Mouse (Mus musculus) midbrain, embryonic 13.5 days (tissue): ENCODE measurements at regions not wholly inside any gene's neighbourhood (a gene's known extent, or its start where the extent isn't known, plus 50 kb on each side); places are given as distances from the start of the nearest gene placed in this dataset.

Source experiments
- ATAC-seq: fragments of 200-750 bp; cut with Nextera tagmentation; 2 replicates; pipeline ENCODE4 v1.8.0; 2017; ENCODE audit warnings: mild to moderate bottlenecking, moderate TSS enrichment, moderate library complexity
- H3K27ac ChIP-seq: fragments of 300-500 bp; sonication (generic); 2 replicates; pipeline ENCODE4 v1.5.1; 2015; ENCODE audit warnings: inconsistent platforms, mild to moderate bottlenecking, moderate library complexity
- H3K27me3 ChIP-seq: fragments of 300-500 bp; sonication (generic); 2 replicates; pipeline ENCODE4 v1.6.1; 2015; ENCODE audit warnings: mild to moderate bottlenecking, inconsistent platforms
- H3K36me3 ChIP-seq: fragments of 300-500 bp; sonication (generic); 2 replicates; pipeline ENCODE4 v1.6.1; 2015; ENCODE audit warnings: mild to moderate bottlenecking, inconsistent platforms
- H3K4me1 ChIP-seq: fragments of 300-500 bp; sonication (generic); replicated peaks from 2 replicates; pipeline ENCODE4 v1.6.1; 2015; ENCODE audit warnings: inconsistent platforms
- H3K4me2 ChIP-seq: fragments of 300-500 bp; sonication (generic); replicated peaks from 2 replicates; pipeline ENCODE4 v1.6.1; 2015; ENCODE audit warnings: moderate library complexity, mild to moderate bottlenecking, inconsistent platforms
- H3K4me3 ChIP-seq: fragments of 300-500 bp; sonication (generic); replicated peaks from 2 replicates; pipeline ENCODE4 v1.5.1; 2015; ENCODE audit warnings: mild to moderate bottlenecking, inconsistent platforms
- H3K9ac ChIP-seq: fragments of 300-500 bp; sonication (generic); replicated peaks from 2 replicates; pipeline ENCODE4 v1.6.1; 2015; ENCODE audit warnings: mild to moderate bottlenecking, inconsistent platforms
- H3K9me3 ChIP-seq: fragments of 300-500 bp; sonication (generic); 2 replicates; pipeline ENCODE4 v1.6.1; 2016; ENCODE audit warnings: mild to moderate bottlenecking, inconsistent platforms
- WGBS: fragments of 180-500 bp; shearing (Covaris S2); methylation state at CpG from one replicate; pipeline ENCODE4 v1.1.7; 2015; 5-methylcytosine and 5-hydroxymethylcytosine counted together

DNA sequence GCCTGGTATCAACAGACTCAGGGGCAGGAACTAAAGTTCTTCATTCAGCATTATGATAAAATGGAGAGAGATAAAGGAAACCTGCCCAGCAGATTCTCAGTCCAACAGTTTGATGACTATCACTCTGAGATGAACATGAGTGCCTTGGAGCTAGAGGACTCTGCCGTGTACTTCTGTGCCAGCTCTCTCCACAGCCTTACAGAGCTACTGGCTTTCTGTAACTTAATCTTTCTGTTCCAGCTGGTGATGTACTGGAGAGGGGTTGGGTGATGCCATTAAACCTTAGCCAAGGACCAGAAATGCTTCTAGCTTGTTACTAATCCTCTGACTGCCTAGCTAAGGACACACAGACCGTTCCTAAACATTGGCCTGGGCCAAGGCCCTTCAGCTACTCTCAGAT, 83.9 kb upstream of the 2210010C04Rik start:
- Histone ChIP-seq H3K27ac (no peak overlapping the region), H3K36me3 (no peaks in the 10 kb centered on the region), H3K9ac (no peak overlapping the region), H3K27me3 (no peaks in the 10 kb centered on the region), H3K4me1 (no peaks in the 10 kb centered on the region), H3K9me3 (no peaks in the 10 kb centered on the region), H3K4me3 (no peak overlapping the region), H3K4me2 (no peak overlapping the region)
- WGBS = 80% methylated on average over 2 of the region's 2 CpGs
- no peak for ATAC-seq

- no peaks in the 10 kb centered on the region for H3K27me3 ChIP-seq
- H3K27ac ChIP-seq = no peak overlapping the region
- WGBS = 17% methylated on average over 7 of the region's 7 CpGs
- H3K9ac ChIP-seq = no peak overlapping the region
- H3K4me1 ChIP-seq = no peaks in the 10 kb centered on the region
- no peaks in the 10 kb centered on the region for H3K9me3 ChIP-seq
- ATAC-seq = peak; percentile 73
- H3K4me3 ChIP-seq = no peak overlapping the region
- 0 out of 2 replicates have a peak overlapping the region, but pooled peaks have one; percentile 19 for H3K4me2 ChIP-seq
- H3K36me3 ChIP-seq = no peaks in the 10 kb centered on the region
Measured at GRCm38 (mm10) chr6:41118201-41118976, 83.1 kb upstream of the 2210010C04Rik start.

GRCm38 (mm10) chr6:41113943-41114342, 78.6 kb upstream of the 2210010C04Rik start:
- H3K36me3 ChIP-seq = no peaks in the 10 kb centered on the region
- no peak overlapping the region for H3K27ac ChIP-seq
- H3K9ac ChIP-seq = no peak overlapping the region
- 73% methylated on average over 1 of the region's 1 CpGs for WGBS
- no peaks in the 10 kb centered on the region for H3K27me3 ChIP-seq
- no peak for ATAC-seq
- no peak overlapping the region for H3K4me2 ChIP-seq
- H3K9me3 ChIP-seq = no peaks in the 10 kb centered on the region
- no peaks in the 10 kb centered on the region for H3K4me1 ChIP-seq
- no peak overlapping the region for H3K4me3 ChIP-seq

GRCm38 (mm10) chr6:41112861-41113610, 77.7 kb upstream of the 2210010C04Rik start:
- no peak overlapping the region for H3K4me2 ChIP-seq
- no peaks in the 10 kb centered on the region for H3K9me3 ChIP-seq
- 47% methylated on average over 7 of the region's 7 CpGs for WGBS
- H3K36me3 ChIP-seq = no peaks in the 10 kb centered on the region
- no peaks in the 10 kb centered on the region for H3K4me1 ChIP-seq
- no peaks in the 10 kb centered on the region for H3K27me3 ChIP-seq
- H3K27ac ChIP-seq = no peak overlapping the region
- ATAC-seq = no peak
- no peak overlapping the region for H3K9ac ChIP-seq
- H3K4me3 ChIP-seq = no peak overlapping the region

GRCm38 (mm10) chr6:41111829-41112228, 76.5 kb upstream of the 2210010C04Rik start:
- ATAC-seq = no peak
- Histone ChIP-seq H3K4me2 (no peak overlapping the region), H3K27me3 (no peaks in the 10 kb centered on the region), H3K4me1 (no peaks in the 10 kb centered on the region), H3K36me3 (no peaks in the 10 kb centered on the region), H3K9ac (no peak overlapping the region), H3K27ac (no peak overlapping the region), H3K4me3 (no peak overlapping the region), H3K9me3 (no peaks in the 10 kb centered on the region)

GRCm38 (mm10) chr6:41108897-41109296, 73.6 kb upstream of the 2210010C04Rik start:
- ATAC-seq = no peak
- Histone ChIP-seq H3K36me3 (no peaks in the 10 kb centered on the region), H3K4me1 (no peaks in the 10 kb centered on the region), H3K4me3 (no peak overlapping the region), H3K27me3 (no peaks in the 10 kb centered on the region), H3K9ac (no peak overlapping the region), H3K27ac (no peak overlapping the region), H3K9me3 (no peaks in the 10 kb centered on the region), H3K4me2 (no peak overlapping the region)
- 72% methylated on average over 1 of the region's 1 CpGs for WGBS

GRCm38 (mm10) chr6:41103689-41104400, 68.5 kb upstream of the 2210010C04Rik start:
- no peak overlapping the region for H3K27ac ChIP-seq
- H3K4me2 ChIP-seq = no peak overlapping the region
- ATAC-seq = no peak
- WGBS = 85% methylated on average over 6 of the region's 6 CpGs
- no peaks in the 10 kb centered on the region for H3K36me3 ChIP-seq
- H3K4me3 ChIP-seq = no peak overlapping the region
- no peaks in the 10 kb centered on the region for H3K27me3 ChIP-seq
- no peak overlapping the region for H3K9ac ChIP-seq
- no peaks in the 10 kb centered on the region for H3K9me3 ChIP-seq
- H3K4me1 ChIP-seq = no peaks in the 10 kb centered on the region

DNA sequence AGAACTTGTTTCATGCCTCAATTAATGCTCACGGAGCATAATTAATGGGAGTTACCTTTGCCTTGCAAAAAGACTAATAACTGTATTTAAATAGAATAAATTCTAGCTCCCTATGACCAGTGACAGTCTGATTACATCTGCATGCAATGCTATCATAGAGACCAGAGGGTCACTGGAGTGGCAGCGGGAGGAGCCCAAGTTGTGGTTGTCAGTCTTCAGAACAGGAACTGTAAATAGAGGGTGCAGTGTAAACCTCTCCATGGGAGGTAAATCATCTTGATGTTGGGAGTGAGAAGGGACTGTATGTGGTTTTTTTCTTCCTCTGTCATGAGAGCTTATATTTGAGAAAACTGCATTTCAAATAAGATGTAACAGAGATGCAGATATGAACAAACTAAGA, 66.7 kb upstream of the 2210010C04Rik start:
- Histone ChIP-seq H3K9me3 (no peaks in the 10 kb centered on the region), H3K4me3 (no peak overlapping the region), H3K27ac (no peak overlapping the region), H3K4me1 (no peaks in the 10 kb centered on the region), H3K9ac (no peak overlapping the region), H3K4me2 (no peak overlapping the region), H3K27me3 (no peaks in the 10 kb centered on the region), H3K36me3 (no peaks in the 10 kb centered on the region)
- WGBS = 75% methylated on average over 2 of the region's 2 CpGs
- no peak for ATAC-seq

GRCm38 (mm10) chr6:41100258-41100657, 64.9 kb upstream of the 2210010C04Rik start:
- no peak overlapping the region for H3K4me3 ChIP-seq
- WGBS = 82% methylated on average over 2 of the region's 2 CpGs

DNA sequence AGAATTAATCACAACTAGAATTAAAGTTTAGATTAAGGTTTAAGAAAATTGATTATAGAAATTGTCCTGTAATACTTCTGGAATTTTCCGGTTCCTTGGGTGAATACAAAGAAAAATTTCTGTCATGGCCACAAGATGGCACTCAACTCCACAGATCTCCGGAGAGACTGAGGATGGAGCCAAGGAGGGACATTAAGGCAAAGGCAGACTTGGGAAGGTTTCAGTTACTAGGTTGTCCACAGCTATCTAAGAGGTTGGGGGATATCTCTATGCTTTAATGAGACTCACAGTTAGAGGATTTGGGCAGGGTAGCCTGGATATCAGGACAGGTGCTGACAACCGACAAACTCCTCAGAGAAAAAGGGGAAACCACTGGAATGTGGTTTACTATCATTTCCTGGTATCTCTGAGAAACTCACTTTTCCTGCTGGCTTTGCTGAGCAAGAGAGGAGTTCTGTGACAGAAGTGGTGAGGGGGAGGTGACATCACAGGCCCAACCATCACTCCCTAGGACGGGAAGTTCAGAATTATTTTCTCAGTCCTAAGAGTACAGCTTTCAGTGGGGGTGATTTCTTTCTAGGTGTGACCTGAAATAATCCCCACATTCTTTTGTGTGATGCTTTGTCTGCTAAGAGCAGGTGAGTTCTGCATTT, 56.0 kb upstream of the 2210010C04Rik start:
- H3K4me3 ChIP-seq = no peak overlapping the region
- WGBS = 59% methylated on average over 4 of the region's 4 CpGs
- no peak overlapping the region for H3K9ac ChIP-seq
- H3K36me3 ChIP-seq = no peaks in the 10 kb centered on the region
- H3K9me3 ChIP-seq = no peaks in the 10 kb centered on the region
- no peak overlapping the region for H3K4me2 ChIP-seq
- no peaks in the 10 kb centered on the region for H3K4me1 ChIP-seq
- no peak overlapping the region for H3K27ac ChIP-seq
- H3K27me3 ChIP-seq = no peaks in the 10 kb centered on the region
- ATAC-seq = 0 out of 2 replicates have a peak, but pooled peaks have one; percentile 60

More at GRCm38 (mm10) chr6:41100258-41100657, 64.9 kb upstream of the 2210010C04Rik start:
- no peaks in the 10 kb centered on the region for H3K4me1 ChIP-seq
- H3K27ac ChIP-seq = no peak overlapping the region
- H3K36me3 ChIP-seq = no peaks in the 10 kb centered on the region
- H3K27me3 ChIP-seq = no peaks in the 10 kb centered on the region
- no peak overlapping the region for H3K4me2 ChIP-seq
- no peak for ATAC-seq
- no peak overlapping the region for H3K9ac ChIP-seq
- no peaks in the 10 kb centered on the region for H3K9me3 ChIP-seq
